Mouse (Mus musculus) layer of hippocampus, postnatal 25 days (tissue): Measurements from ENCODE around the gene Npnt. TPM values are rescaled to one million over a fixed set of nuclear protein-coding genes. Genes with fewer than 3 reads are reported as not detected.

Experiments used
- DNase-seq, 2 experiments: peaks; one replicate each; pipeline ENCODE4 v3.0.0; 2022; ENCODE audit warnings: mixed read lengths in 2 of 2, low spot score in 1 of 2; ENCODE audit errors: extremely low spot score in 1 of 2
- total RNA-seq, 2 experiments: library from RNA; stranded (reverse); gene quantifications; 2 replicates each; pipeline ENCODE4 v1.2.3; 2021

Npnt gene
- total RNA-seq, 2 experiments from 2014 or later = 17.3 to 18.0 TPM

DNA sequence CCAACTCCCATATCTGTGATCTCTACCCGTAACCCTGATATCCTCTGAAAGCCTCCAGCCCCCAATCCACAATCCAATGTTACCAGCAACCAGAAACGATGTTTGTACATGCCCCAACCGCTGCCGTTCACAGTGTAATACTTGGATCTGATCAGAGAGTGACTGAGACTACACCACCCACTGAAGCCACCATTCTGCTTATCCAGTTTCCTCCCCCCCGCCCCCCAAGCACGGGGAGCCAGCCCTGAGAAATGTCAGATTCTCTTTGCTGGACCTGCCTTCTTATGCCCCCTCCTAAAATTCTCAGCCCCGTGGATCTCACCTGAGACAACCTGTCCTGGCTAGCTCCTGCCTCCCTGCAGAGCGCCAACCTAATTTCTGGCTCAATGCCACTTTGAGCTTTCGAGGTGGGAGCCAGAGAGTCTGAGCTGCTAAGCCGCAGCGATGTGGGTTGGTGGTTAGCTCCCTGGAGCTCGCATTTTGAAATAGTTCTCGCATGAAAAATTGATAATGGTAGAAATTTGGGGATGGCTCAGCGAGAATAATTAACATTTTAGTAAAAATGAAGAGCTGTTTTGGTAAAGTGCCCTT is 85.7 kb downstream of the Npnt start:
- no peak for DNase-seq

DNA sequence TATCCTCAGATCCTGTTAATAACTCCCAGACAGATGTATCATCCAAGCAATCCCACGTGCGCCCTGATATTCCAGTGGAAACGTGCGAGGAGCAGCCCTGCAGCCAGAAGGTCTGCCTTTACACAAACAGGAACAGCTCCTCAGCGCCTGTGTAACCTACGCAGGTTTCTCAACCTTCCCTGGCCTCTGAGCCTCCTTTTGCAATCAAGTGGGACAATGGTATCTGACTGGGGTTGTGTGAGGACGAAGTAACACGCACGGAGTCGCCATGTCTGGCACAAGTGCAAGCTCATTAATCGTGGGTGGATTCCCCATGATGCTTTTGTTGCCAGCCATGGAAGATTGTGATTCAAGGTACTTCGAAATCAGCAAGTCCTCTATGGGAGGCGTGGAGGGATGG is 86.2 kb downstream of the Npnt start:
- no peak for DNase-seq

DNA sequence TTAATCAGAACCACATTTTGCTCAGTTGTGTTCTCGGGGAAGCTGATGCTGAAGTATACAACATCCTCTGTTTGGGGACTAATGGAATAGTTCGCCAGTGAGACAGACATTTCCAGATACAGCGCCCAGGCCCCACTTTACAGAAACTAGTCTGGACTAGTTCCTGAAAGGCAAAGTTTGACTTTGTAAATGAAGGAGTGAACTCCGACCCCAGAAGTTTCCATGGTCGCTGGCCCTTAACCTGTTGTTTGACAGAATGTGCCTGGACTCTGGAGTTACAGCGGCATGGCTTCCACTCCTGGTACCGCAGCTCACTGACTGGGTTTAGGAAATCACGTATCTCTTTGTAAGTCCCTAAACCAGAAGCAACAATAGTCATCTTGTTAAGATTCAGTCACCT is 89.3 kb downstream of the Npnt start:
- DNase-seq = no peak

DNA sequence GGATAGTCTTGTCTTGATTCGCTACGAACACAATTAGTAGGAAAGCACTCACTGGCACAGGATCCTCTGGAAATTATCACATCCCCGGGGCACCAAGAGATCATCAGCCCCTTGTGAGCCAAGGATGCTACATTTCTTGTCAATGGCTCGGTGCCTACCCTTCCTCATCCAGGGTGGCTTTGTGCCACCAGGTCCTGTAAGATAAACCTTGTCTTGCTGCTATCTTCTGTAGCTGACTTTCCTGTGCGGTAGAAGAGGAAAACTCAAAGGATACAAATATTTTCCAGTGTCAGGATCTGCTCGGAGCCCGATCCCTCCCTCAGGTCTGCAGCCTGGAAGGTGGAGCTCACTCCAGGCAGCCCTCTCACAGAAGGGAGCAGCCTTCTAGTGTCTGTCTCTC is 90.5 kb downstream of the Npnt start:
- DNase-seq = no peak

DNA sequence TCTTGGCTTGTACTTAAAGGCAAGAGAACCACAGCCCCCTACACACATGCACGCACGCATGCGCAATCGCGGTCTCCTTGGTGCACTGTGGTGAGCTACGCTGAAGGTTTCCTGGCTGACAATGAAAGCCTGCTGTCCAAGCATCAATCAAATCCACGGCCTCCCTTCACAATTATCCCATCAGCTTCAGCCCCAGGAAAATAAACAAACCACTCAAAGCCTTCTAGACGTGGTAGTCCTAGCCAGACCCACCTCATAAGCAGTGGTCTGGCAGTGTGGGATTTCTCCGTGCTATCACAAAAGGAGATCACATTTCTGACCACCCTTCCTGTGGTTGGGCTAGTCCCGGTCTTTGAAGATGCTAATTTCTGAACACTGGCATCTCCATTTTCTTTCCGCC is 91.2 kb downstream of the Npnt start:
- DNase-seq = no peak

DNA sequence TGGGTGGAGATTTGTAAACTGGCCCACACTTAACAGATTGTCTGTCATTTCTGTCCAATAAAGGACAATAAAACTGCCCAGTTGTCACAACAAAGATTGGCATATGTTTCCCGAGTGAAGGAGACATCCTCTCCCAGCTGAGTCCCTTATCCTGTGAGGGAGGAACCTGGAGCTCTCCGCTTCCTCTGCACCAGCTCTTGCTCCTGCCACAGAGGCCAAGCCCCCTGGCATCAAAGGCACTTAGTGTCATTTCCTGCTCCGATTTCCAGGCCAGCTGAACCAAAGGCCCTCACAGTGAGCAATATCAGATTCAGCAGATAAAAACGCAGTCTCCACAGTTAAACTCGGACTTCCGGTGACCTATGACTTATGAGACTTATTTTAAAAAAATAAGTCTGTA is 93.4 kb downstream of the Npnt start:
- DNase-seq = no peak

DNA sequence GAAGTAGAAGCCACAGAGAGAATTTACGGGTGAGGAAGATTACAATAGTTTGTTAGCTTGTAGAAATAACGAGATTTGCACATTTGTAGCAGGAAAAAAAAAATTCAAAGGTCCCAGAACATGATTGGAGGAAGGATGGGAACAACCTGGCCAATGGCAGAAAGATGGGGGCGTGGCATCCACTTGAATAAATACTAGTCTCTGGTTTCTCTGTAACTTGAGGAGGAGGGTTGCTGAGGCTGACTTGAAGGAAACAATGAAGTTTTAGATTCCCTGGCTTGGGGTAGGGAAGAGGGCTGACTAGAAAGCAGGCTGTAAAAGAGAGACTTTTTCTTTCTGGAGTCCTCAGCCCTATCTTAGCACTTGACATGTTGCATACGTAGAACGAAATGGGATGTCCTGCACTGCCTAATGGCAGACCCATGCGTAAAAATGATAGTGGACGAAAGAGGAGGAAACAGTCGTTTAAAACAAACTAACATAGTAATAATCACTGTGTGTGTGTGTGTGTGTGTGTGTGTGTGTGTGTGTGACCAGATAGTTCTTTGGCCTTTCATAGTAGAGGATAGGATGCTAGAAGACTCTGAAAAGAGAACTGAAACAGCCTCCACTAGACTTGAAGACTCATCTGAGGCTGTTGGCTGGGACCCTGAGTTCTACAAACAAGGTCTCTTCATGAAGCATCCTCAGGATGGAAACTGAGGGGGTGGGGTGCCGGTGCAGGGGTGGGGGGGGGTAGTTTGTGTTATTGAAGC is 94.5 kb downstream of the Npnt start:
- DNase-seq = no peak

DNA sequence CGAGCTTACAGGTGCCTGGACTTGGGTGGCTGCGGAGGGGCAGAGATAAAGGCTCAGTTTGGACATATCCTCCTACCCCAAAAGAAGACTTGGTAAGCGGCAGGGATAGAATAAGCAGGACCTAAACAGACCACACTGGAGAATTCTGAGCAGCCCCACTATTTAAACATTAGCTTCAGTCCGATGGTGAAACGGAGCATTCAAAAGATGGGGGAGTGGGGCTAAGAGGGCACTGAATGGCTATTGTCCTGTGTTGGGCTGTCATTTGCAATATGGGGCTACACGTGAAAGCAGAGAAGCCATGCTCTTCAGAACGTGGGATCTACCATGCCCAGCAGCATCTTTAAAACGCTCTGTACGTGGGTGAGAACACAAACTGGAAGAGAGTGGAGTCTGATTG is 95.8 kb downstream of the Npnt start:
- DNase-seq = no peak

DNA sequence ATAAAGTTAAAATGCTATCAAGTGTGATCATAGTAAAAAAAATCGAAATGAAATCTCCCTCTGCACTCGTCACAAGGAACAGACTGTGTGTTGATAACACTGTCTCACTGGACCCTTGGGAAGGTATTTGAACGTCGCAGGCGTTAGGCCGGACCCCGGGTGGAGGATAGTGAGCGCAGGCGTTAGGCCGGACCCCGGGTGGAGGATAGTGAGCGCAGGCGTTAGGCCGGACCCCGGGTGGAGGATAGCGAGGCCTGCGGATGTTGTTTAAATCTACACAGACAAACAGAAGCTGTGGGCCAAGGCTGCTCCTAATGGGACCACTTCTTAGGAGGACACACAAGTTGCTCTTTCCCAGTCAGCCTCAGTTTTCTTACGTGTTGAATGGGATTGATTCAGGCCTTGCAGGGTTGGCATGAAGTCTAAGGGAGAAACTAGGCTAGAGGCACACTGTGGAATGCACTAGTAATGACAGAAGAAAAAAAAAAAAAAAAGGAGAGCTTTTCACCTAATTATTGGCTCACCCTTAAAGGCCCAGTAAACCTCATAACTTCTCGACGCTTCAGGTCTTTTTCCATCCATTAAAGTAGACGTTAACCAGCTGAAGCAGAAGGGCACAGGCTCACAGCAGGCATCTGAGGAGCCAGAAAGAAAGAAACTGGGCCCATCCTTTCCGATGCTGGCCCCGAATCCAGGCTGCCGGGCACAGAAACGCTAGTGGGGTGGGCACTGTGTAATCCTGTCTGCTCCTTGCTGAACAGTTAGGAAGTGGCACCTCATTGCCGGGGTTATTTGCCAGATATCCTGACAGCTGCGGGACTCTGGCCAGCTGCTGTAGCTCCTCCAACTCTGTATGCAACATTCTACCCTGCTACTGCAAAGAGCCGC is 98.0 kb downstream of the Npnt start:
- no peak for DNase-seq

DNA sequence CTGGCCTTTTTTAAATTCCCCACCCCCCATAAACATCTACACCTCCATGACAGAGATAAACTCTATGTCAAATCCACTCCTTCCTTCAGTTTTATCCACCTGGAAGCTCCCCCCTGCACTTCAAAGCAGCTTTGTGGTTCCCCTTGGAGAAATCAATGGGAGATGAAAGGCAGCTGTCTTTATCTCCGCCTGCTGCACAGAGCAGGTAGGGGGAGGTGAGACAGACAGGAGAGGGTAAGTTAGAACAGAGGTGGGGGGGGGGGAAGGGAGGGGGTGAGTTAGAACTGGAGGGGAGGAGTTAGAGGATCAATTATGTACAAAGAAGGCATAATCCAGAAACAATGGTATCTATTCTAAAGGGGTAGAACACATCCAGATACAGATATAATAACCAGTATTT is 98.7 kb downstream of the Npnt start:
- DNase-seq = no peak

DNA sequence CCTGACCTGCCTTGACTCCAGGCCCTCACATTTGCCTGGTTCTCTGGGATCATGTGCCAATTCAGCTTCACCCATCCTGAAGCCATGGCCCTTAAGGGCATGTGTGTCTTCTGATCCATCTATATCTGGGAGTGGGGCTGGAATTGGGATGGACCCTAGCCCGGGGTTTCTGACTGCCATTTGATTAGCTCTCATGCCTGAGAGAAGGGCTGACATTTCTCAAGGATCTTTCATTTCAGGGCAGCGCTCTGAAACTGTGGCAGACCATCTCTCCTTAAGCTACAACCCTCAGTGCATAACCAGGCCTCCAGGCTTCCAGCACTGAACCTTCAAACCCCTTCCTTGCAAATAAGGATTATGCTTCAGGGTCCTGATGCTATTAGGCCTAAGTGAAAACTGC is 99.7 kb downstream of the Npnt start:
- DNase-seq = no peak

DNA sequence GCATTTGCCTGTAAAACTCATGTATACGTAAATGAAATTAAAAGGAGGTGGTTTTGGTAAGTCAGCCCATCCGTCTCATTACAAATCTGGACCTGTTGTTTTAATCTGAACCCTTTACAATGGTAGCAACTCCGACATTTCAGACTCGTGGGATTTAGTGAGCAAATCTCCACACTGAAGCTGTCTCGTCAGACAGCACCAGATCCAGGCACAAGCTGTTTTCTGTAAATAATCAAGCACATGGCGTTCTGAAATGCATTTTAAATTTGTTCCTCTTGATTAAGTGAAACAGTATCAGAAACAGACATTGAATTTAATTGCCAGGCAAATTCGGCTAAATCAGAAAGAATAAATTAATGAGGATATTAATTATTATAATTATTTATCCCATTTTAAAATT is 100.4 kb downstream of the Npnt start:
- DNase-seq = no peak

DNA sequence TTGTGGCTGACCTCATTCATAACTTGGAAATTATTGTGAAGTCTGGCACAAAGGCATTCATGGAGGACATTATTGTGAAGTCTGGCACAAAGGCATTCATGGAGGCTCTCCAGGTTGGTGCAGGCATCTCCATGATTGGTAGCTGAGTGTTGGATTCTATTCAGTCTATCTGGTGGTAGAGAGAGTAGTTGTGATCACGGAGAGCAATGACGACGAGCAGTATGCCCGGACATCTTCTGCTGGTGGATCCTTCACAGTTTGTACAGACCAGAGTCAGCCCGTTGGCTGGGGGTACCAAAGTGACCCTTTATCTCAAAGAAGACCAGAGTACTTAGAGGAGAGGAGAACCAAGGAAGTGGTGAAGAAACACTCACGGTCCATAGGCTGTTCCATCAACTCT is 107.4 kb downstream of the Npnt start:
- no peak for DNase-seq

DNA sequence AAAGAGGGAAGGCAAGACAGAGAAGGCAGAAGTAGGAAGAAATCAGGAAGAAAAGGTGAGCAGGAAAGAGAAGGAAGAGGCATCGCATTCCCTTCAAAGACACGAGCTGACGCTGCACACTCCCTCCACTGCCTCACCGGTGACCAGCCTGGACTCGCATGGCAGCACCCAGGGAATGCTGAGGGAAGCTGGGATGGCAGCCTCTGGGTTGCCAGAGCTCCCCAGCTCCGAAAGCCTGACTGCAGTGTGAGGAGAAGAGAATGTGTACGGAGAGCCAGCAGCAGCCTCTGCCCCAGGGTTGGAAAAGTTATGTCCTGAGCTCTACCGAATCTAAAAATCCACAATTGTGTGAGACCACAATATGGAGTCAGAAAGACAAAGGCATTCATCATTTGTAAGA is 110.6 kb downstream of the Npnt start:
- no peak for DNase-seq

DNA sequence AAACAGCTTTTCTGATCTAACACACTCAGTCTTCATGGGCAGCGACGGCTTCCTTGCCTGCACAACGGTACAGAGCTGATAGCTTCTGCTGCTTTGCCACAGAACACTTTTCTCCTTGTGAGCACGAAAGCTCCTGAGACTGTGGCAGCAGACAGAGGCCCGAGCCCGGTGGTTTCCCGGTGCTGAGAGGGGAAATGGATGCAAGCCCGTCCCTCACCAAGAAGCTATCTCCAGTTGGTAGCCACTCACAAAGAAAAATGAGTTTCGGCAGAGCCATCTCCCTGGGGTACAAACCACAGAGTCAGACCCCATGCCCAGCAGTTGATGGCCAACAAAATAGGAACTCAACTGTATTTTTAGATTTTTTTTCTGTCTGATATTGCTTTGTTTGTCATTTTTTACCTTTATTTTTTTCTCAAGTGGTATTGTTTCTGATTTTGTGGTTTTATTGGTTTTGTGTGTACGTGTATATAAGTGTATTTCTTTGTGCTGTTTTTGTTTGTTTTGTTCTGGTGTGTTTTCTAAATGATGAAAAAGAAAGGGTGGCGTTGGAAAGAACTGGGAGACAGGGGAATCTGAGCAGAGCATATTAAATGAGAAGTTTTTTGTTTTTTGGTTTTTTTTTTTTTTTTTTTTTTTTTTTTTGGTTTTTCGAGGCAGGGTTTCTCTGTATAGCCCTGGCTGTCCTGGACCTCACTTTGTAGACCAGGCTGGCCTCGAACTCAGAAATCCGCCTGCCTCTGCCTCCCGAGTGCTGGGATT is 111.3 kb downstream of the Npnt start:
- DNase-seq = no peak

DNA sequence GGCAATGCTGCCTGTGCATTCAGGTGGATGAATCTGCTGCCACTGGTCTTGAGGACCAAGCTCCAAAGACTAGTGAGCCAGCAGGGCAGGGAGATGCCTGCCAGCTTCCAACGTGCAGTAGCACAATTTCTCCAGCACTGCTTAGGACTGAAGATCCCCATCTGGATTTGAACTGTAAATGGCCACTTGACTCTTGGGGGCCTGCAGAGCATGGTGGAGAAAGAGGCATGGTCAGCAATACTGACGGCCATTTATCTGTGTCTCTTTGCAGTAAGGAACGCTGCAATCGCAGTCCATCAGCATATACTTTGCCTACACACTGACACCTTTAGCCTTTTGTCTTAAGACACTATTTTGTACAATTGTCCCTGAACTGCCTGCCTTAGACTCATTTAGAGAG is 113.0 kb downstream of the Npnt start:
- DNase-seq = no peak

DNA sequence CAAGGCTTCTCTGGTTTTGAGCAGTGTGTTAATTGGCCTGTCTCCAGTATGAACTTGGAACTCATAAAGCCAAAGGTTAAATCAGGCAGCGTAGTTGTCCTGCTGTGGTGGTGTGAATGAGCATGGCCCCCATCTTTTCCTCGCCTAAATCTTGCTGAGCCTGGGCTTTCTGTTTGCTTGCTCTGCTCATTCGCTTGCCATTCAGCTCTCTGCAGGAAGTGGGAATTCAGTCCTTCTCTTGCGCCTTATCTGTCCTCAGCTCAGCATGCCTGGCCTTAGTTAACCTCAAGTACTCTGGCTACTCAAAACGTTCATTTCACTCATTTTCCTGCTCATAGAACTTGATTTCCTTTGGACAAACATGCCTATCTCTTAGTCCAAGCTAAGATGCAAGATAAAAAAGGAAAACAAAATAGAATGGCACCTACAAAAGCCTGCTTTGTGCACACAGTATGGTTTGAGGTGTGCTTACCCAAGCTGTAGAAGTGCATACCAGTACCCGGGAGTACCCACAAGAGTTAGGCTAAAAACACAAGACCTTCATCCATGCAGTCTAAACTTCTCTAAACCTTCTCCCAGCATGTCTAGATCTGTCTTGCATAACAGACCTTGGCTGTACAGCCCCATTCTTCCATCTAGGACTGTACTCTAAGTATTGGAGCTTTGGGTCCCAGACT is 114.8 kb downstream of the Npnt start:
- no peak for DNase-seq
